Mouse (Mus musculus): ENCODE measurements around the gene Traf3ip3. TPM values are rescaled to one million over a fixed set of nuclear protein-coding genes. Genes with fewer than 3 reads are reported as not detected.

Gene Traf3ip3
- polyA plus RNA-seq, 1 experiment from 2014 or later = 0.85 TPM

- no peaks in the 10 kb centered on the region for H3K9me3 ChIP-seq
- H3K27me3 ChIP-seq (replicated peaks) = no peaks in the 10 kb centered on the region
- H3K4me3 ChIP-seq = peak overlapping the region; percentile 97
- peak overlapping the region; percentile 82 for H3K27ac ChIP-seq
- peak overlapping the region; percentile 63 for H3K4me2 ChIP-seq
- peak; percentile 62; the same call in 1 of the 2 replicates for ATAC-seq (replicated peaks)
- 20% methylated on average over 11 of the region's 11 CpGs for WGBS
- H3K4me1 ChIP-seq = peaks cover 20% of the 10 kb centered on the region
- H3K36me3 ChIP-seq (replicated peaks) = peaks cover 3% of the 10 kb centered on the region; the same call in 1 of the 2 replicates
- peak overlapping the region; percentile 53 for H3K9ac ChIP-seq
Observed at GRCm38 (mm10) chr1:193130456-193130825, 71.1 kb downstream of the Traf3ip3 start.

- H3K4me1 ChIP-seq = peaks cover 20% of the 10 kb centered on the region
- no peaks in the 10 kb centered on the region for H3K27me3 ChIP-seq (replicated peaks)
- peak within 1 kb of the TSS; percentile 79 for H3K9ac ChIP-seq
- peak; percentile 95 for ATAC-seq (replicated peaks)
- H3K36me3 ChIP-seq (replicated peaks) = peaks cover 3% of the 10 kb centered on the region; the same call in 1 of the 2 replicates
- peak within 1 kb of the TSS; percentile 63 for H3K4me2 ChIP-seq
- H3K4me3 ChIP-seq = peak within 1 kb of the TSS; percentile 97
- no peaks in the 10 kb centered on the region for H3K9me3 ChIP-seq
- peak within 1 kb of the TSS; percentile 82 for H3K27ac ChIP-seq
- WGBS = under 1% methylated on average over 61 of the region's 61 CpGs
Observed at GRCm38 (mm10) chr1:193129786-193130455, 71.6 kb downstream of the Traf3ip3 start, which contains the start of gene Diexf. TSS of gene Diexf (minus strand) at chr1:193130272.

DNA sequence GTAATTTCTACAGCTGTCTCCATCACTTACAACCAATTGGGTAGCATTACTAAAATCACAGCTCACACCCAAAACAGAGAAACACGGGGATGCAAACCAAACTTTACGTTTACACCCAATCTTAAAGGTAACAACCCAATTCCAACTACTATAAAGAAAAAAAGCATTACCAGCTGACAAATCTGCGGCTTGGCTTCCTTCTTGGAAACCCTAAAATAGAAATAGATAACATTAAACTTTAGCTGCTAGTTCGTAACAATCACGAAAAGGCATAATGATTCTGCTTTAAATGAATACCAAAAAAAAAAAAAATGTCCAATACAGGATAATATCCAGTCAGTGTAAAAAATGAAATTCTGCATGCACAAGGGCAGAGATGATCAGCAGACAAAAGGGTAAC, 72.2 kb downstream of the Traf3ip3 start:
- Histone ChIP-seq H3K4me3 (peak overlapping the region; percentile 97), H3K9me3 (no peaks in the 10 kb centered on the region), H3K4me2 (peak overlapping the region; percentile 63), H3K36me3 (replicated peaks) (peaks cover 3% of the 10 kb centered on the region; the same call in 1 of the 2 replicates), H3K4me1 (peaks cover 20% of the 10 kb centered on the region), H3K27ac (no peak overlapping the region), H3K9ac (peak overlapping the region; percentile 79), H3K27me3 (replicated peaks) (no peaks in the 10 kb centered on the region)
- 28% methylated on average over 5 of the region's 5 CpGs for WGBS
- ATAC-seq (replicated peaks) = no peak

DNA sequence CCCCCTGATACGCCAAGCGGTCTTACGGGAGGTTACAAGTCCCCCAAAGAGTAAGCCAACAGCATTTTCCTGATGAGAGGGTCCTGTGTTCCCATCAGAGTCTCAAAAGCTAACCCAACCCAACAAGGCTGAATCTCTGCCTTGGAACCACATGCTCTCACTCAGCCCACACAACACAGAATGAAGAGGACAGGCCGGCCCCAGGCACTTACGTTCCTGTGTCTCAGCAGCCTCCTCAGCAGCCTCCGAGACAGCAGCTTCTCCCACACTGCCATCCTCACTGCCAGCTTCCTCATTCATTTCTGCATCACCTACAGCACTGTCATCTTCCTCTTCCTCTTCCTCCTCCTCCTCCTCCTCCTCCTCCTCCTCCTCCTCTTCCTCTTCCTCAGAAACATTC, 73.4 kb downstream of the Traf3ip3 start:
- Histone ChIP-seq H3K36me3 (replicated peaks) (peaks cover 9% of the 10 kb centered on the region; the same call in 1 of the 2 replicates), H3K9me3 (no peaks in the 10 kb centered on the region), H3K4me1 (peaks cover 20% of the 10 kb centered on the region), H3K4me3 (no peak overlapping the region), H3K4me2 (no peak overlapping the region), H3K9ac (no peak overlapping the region), H3K27me3 (replicated peaks) (no peaks in the 10 kb centered on the region), H3K27ac (no peak overlapping the region)
- ATAC-seq (replicated peaks) = no peak
- WGBS = 95% methylated on average over 6 of the region's 6 CpGs

DNA sequence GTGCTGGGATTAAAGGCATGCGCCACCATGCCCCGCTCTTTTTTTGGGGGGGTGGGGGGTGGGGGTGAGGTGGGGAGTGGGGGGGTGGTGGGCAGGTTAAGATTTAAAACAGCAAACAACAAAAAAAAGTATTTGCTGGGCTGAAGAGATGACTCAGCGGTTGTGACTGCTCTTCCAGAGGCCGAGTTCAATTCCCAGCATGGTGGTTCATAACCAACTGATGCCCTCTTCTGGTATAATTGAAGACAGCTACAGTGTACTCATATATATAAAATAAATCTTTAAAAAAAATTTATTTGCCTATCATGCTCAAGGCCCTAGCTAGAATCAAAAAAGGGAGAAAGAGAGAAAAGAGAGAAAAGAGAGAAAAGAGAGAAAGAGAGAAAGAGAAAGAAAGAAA, 75.7 kb downstream of the Traf3ip3 start:
- H3K9me3 ChIP-seq = no peaks in the 10 kb centered on the region
- peaks cover 29% of the 10 kb centered on the region for H3K36me3 ChIP-seq (replicated peaks)
- 77% methylated on average over 4 of the region's 4 CpGs for WGBS
- H3K4me2 ChIP-seq = no peak overlapping the region
- peaks cover 19% of the 10 kb centered on the region for H3K4me1 ChIP-seq
- no peak overlapping the region for H3K27ac ChIP-seq
- no peak overlapping the region for H3K4me3 ChIP-seq
- H3K27me3 ChIP-seq (replicated peaks) = no peaks in the 10 kb centered on the region
- H3K9ac ChIP-seq = no peak overlapping the region
- no peak for ATAC-seq (replicated peaks)

Other genes with a start within 250 kb of the Traf3ip3 start
- gene Syt14, start 165.9 kb downstream of the Traf3ip3 start, polyA plus RNA-seq (2015; fragmentation: Nextera tagmentation; extraction: Ambion mirVana) = 7.8 and 9.1 TPM in 2 replicates
- 9.0 and 9.8 TPM in 2 replicates for gene Diexf, start 71.4 kb downstream of the Traf3ip3 start, polyA plus RNA-seq (2015; fragmentation: Nextera tagmentation; extraction: Ambion mirVana)
- gene Irf6, start 48.6 kb downstream of the Traf3ip3 start, polyA plus RNA-seq (2015; fragmentation: Nextera tagmentation; extraction: Ambion mirVana) = 0.74 and 0.81 TPM in 2 replicates
- 11.4 and 12.8 TPM in 2 replicates for gene A130010J15Rik, start 33.7 kb downstream of the Traf3ip3 start, polyA plus RNA-seq (2015; fragmentation: Nextera tagmentation; extraction: Ambion mirVana)
- gene Lamb3, start 6.0 kb upstream of the Traf3ip3 start, polyA plus RNA-seq (2015; fragmentation: Nextera tagmentation; extraction: Ambion mirVana) = 0.54 and 1.1 TPM in 2 replicates
- 0.41 TPM in 1 of 2 replicates, not detected in the other for gene Hsd11b1, start 62.4 kb upstream of the Traf3ip3 start, polyA plus RNA-seq (2015; fragmentation: Nextera tagmentation; extraction: Ambion mirVana)
- gene G0s2, start 71.5 kb upstream of the Traf3ip3 start, polyA plus RNA-seq (2015; fragmentation: Nextera tagmentation; extraction: Ambion mirVana) = 5.3 and 6.6 TPM in 2 replicates
- 54.4 and 57.0 TPM in 2 replicates for gene Camk1g, start 168.6 kb upstream of the Traf3ip3 start, polyA plus RNA-seq (2015; fragmentation: Nextera tagmentation; extraction: Ambion mirVana)